Mouse (Mus musculus) midbrain, embryonic 12.5 days (tissue): ENCODE measurements at regions not wholly inside any gene's neighbourhood (a gene's known extent, or its start where the extent isn't known, plus 50 kb on each side); places are given as distances from the start of the nearest gene placed in this dataset.
A peak's percentile ranks its signal among the peaks of the same experiment; 100 is the strongest.

Experiments used
- ATAC-seq: fragments of 200-750 bp; cut with Nextera tagmentation; 2 replicates; pipeline ENCODE4 v1.8.0; 2017; ENCODE audit warnings: low read depth, moderate TSS enrichment, moderate library complexity; ENCODE audit not compliant: low FRiP score
- H3K27ac ChIP-seq: fragments of 300-500 bp; sonication (generic); replicated peaks from 2 replicates; pipeline ENCODE4 v1.5.1; 2016; ENCODE audit warnings: mild to moderate bottlenecking
- H3K27me3 ChIP-seq: fragments of 300-500 bp; sonication (generic); 2 replicates; pipeline ENCODE4 v1.6.1; 2016; ENCODE audit warnings: mild to moderate bottlenecking
- H3K36me3 ChIP-seq: fragments of 300-500 bp; sonication (generic); 2 replicates; pipeline ENCODE4 v1.6.1; 2016
- H3K4me1 ChIP-seq: fragments of 300-500 bp; sonication (generic); 2 replicates; pipeline ENCODE4 v1.6.1; 2016
- H3K4me2 ChIP-seq: fragments of 300-500 bp; sonication (generic); replicated peaks from 2 replicates; pipeline ENCODE4 v1.6.1; 2016; ENCODE audit warnings: mild to moderate bottlenecking, moderate library complexity
- H3K4me3 ChIP-seq: fragments of 300-500 bp; sonication (generic); 2 replicates; pipeline ENCODE4 v1.5.1; 2016; ENCODE audit warnings: mild to moderate bottlenecking
- H3K9ac ChIP-seq: fragments of 300-500 bp; sonication (generic); replicated peaks from 2 replicates; pipeline ENCODE4 v1.6.1; 2016; ENCODE audit warnings: mild to moderate bottlenecking, moderate library complexity
- H3K9me3 ChIP-seq: fragments of 300-500 bp; sonication (generic); 2 replicates; pipeline ENCODE4 v1.6.1; 2016; ENCODE audit warnings: mild to moderate bottlenecking
- WGBS: fragments of 180-500 bp; shearing (Covaris S2); methylation state at CpG from one replicate; pipeline ENCODE4 v1.1.7; 2016; 5-methylcytosine and 5-hydroxymethylcytosine counted together

- Histone ChIP-seq H3K9me3 (no peaks in the 10 kb centered on the region), H3K27me3 (no peaks in the 10 kb centered on the region; the same call in 1 of the 2 replicates), H3K9ac (no peak overlapping the region), H3K4me1 (no peaks in the 10 kb centered on the region), H3K4me2 (no peak overlapping the region), H3K36me3 (no peaks in the 10 kb centered on the region), H3K27ac (no peak overlapping the region), H3K4me3 (no peak overlapping the region)
- WGBS: 69% methylated on average over 4 of the region's 4 CpGs
- no peak for ATAC-seq
Observed at GRCm38 (mm10) chr8:33997676-33998075, 113.9 kb downstream of the Gm10131 start.

GRCm38 (mm10) chr8:33992946-33993345, 118.6 kb downstream of the Gm10131 start:
- Histone ChIP-seq H3K27me3 (no peaks in the 10 kb centered on the region; the same call in 1 of the 2 replicates), H3K4me3 (no peak overlapping the region), H3K4me2 (no peak overlapping the region), H3K27ac (no peak overlapping the region), H3K36me3 (no peaks in the 10 kb centered on the region), H3K9ac (no peak overlapping the region), H3K4me1 (peaks cover 5% of the 10 kb centered on the region; the same call in 1 of the 2 replicates), H3K9me3 (no peaks in the 10 kb centered on the region)
- ATAC-seq: no peak
- WGBS: 79% methylated on average over 11 of the region's 11 CpGs

DNA sequence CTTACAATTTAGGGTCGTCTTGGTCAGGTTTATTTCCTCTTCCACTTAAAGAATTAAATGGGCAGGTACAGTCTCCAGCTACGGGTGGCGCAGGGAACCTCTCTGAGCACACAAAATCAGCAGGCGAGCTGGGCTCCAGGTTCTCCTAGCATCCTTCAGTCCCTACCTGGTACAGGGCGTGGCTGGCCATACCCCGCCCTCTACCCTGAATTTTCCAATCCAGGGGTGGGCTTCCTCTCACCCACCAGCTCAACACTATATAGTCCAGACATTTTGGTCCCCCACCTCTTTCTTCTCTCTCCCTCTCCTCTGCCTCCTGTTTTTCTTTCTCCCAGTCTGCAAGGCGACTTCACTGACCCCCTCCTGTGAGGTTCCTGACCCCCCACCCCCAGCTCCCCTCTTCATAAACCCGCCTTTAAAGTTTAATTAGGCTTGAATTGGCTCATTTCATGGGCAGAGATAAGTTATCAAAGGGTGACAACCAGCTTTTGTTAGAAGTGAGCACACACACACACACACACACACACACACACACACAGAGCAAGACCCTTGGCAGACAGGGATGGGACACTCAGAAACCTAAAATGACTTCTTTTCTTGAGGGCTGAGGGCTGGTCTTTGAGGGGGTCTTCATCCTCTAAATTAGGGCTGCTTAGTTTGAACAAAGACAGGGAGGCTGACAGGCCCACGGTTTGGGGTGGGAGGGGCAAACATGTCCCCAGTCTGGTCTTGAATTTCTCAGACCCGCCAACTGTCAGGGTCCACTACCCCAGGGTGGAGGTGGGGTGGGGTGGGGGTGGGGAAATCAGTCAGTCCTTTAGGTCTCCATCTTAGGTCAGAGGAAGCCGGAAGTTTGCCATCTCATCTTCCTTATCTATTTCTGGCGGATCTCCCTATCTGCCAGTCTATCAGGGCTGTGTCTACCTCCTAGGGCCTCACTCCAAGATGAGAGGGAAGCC, 119.3 kb downstream of the Gm10131 start:
- Histone ChIP-seq H3K27me3 (no peaks in the 10 kb centered on the region; the same call in 1 of the 2 replicates), H3K4me2 (peak overlapping the region; percentile 32; the same call in 1 of the 2 replicates), H3K9me3 (no peaks in the 10 kb centered on the region), H3K36me3 (no peaks in the 10 kb centered on the region), H3K4me1 (peaks cover 5% of the 10 kb centered on the region; the same call in 1 of the 2 replicates), H3K27ac (no peak overlapping the region), H3K4me3 (no peak overlapping the region), H3K9ac (no peak overlapping the region)
- no peak for ATAC-seq
- 46% methylated on average over 12 of the region's 12 CpGs for WGBS

DNA sequence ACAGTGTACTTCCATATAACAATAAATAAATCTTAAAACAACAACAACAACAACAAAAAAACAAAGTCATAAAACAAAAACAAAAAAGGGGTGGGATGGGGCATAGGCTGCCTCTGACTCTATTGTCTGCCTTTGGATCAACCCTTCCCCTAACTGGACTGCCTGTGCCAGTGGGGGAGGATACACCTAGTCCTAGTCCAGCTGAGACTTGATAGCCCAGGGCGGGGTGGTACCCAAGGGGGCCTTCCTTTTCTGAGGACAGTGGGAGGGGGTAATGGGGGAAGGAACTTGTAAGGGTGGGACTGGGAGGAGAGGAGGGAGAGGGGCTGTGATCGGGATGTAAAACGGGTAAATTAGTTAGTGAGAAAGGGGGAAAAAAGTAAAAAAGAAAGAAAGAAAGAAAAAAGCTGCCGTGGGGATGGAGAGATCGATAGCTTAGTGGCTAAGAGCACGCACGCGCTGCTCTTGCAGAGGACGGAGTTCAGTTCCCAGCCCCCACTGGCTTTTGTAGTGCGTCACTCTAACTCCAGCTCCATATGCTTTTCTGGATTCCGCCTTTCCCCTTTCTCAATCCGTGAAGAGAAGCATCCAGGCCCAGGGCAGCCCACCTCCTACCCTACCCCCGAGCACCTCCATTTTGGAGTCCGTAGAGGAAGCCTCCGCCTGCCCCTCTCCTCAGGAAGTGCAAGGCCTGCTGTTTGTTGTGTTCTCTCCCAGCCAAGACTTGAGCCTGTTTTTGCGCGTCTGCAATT, 120.2 kb downstream of the Gm10131 start:
- Histone ChIP-seq H3K4me3 (no peak overlapping the region), H3K4me1 (peaks cover 5% of the 10 kb centered on the region; the same call in 1 of the 2 replicates), H3K4me2 (peak overlapping the region; percentile 32), H3K36me3 (no peaks in the 10 kb centered on the region), H3K27ac (no peak overlapping the region), H3K27me3 (no peaks in the 10 kb centered on the region; the same call in 1 of the 2 replicates), H3K9me3 (no peaks in the 10 kb centered on the region), H3K9ac (no peak overlapping the region)
- WGBS: 22% methylated on average over 17 of the region's 17 CpGs
- peak; percentile 52; the same call in 1 of the 2 replicates for ATAC-seq

GRCm38 (mm10) chr8:33990039-33990438, 121.5 kb downstream of the Gm10131 start:
- H3K4me2 ChIP-seq: no peak overlapping the region
- H3K4me1 ChIP-seq: peaks cover 5% of the 10 kb centered on the region; the same call in 1 of the 2 replicates
- no peaks in the 10 kb centered on the region; the same call in 1 of the 2 replicates for H3K27me3 ChIP-seq
- no peaks in the 10 kb centered on the region for H3K9me3 ChIP-seq
- H3K9ac ChIP-seq: no peak overlapping the region
- no peak for ATAC-seq
- 80% methylated on average over 9 of the region's 9 CpGs for WGBS
- no peak overlapping the region for H3K27ac ChIP-seq
- H3K4me3 ChIP-seq: no peak overlapping the region
- no peaks in the 10 kb centered on the region for H3K36me3 ChIP-seq

DNA sequence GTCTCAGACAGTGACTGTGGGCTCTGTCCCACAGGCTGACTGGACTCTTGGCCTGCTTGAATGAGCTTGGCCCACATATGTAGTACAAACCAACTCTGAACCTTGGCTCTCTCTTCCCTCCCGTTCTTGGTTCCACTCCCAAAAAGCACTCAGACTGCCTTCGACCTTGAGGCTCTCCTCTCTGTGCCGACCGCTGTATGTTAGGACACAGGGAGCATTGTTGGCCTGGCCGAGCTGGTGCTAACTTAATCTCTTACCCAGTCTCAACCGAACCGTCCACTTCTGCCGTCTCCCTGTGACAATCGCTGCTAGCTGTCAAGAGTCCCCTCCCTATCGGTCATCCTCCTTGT, 123.8 kb downstream of the Gm10131 start:
- H3K9ac ChIP-seq: no peak overlapping the region
- 85% methylated on average over 10 of the region's 10 CpGs for WGBS
- H3K9me3 ChIP-seq: no peaks in the 10 kb centered on the region
- no peak overlapping the region for H3K4me3 ChIP-seq
- peaks cover 5% of the 10 kb centered on the region; the same call in 1 of the 2 replicates for H3K4me1 ChIP-seq
- no peaks in the 10 kb centered on the region for H3K36me3 ChIP-seq
- ATAC-seq: no peak
- no peaks in the 10 kb centered on the region for H3K27me3 ChIP-seq
- no peak overlapping the region for H3K4me2 ChIP-seq
- no peak overlapping the region for H3K27ac ChIP-seq

- Histone ChIP-seq H3K4me3 (no peak overlapping the region), H3K36me3 (no peaks in the 10 kb centered on the region), H3K4me1 (peaks cover 5% of the 10 kb centered on the region; the same call in 1 of the 2 replicates), H3K27ac (no peak overlapping the region), H3K27me3 (no peaks in the 10 kb centered on the region), H3K9ac (no peak overlapping the region), H3K9me3 (no peaks in the 10 kb centered on the region), H3K4me2 (no peak overlapping the region)
- WGBS: 73% methylated on average over 13 of the region's 15 CpGs
- ATAC-seq: no peak
Observed at GRCm38 (mm10) chr8:33987091-33987754, 124.3 kb downstream of the Gm10131 start.

DNA sequence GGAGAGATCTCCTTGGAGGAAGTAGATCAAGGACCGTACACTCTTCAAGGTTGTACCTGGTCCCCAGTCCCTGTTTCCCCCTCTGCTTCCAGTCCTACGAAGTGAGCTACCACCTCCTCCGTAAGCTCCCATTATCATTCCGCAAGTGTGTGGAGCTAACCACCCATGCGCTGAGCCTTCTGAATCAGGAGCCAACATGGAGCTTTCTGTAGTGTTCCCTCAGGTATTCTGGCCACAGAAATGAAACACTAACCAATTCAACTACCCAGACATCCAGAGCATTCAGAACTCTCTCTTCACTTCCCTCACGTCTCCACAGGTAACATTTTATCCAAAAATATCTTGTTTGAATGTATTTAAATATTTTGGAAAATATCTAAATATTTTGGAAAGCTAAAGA, 124.9 kb downstream of the Gm10131 start:
- no peak for ATAC-seq
- Histone ChIP-seq H3K9ac (no peak overlapping the region), H3K4me2 (no peak overlapping the region), H3K27ac (no peak overlapping the region), H3K4me3 (no peak overlapping the region), H3K36me3 (no peaks in the 10 kb centered on the region), H3K27me3 (no peaks in the 10 kb centered on the region), H3K9me3 (no peaks in the 10 kb centered on the region), H3K4me1 (peaks cover 1% of the 10 kb centered on the region; the same call in 1 of the 2 replicates)
- 89% methylated on average over 6 of the region's 6 CpGs for WGBS

DNA sequence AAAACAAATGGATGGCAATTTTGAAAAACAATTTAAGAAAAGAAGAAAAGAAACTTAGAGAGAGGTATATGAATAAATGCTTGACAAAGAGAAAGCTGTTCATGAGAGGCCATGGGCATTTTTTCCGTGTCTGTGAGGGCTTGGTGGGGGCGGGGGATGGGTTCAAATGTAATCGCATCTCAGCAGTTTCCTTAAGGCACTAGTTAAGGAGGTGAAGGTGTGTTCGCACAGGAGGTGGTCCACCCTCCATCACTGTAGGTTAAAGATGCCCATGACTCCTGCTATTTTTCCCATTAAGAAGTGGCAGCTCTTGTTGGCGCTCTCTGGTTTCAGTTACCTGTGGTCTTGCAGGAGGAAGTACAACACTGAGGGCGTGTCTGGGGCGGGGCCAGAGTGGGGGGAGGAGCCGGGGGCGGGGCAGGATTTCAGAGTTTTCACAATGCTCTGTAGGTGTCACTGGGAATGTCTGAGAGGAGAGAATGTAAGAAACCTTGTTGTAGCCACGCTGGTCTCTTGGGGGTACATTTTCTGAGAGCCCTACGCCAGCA, 126.0 kb downstream of the Gm10131 start:
- ATAC-seq: no peak
- H3K4me1 ChIP-seq: no peaks in the 10 kb centered on the region
- H3K9me3 ChIP-seq: no peaks in the 10 kb centered on the region
- H3K4me2 ChIP-seq: no peak overlapping the region
- no peaks in the 10 kb centered on the region for H3K36me3 ChIP-seq
- H3K27ac ChIP-seq: no peak overlapping the region
- WGBS: 57% methylated on average over 11 of the region's 11 CpGs
- no peak overlapping the region for H3K9ac ChIP-seq
- H3K4me3 ChIP-seq: no peak overlapping the region
- H3K27me3 ChIP-seq: no peaks in the 10 kb centered on the region

DNA sequence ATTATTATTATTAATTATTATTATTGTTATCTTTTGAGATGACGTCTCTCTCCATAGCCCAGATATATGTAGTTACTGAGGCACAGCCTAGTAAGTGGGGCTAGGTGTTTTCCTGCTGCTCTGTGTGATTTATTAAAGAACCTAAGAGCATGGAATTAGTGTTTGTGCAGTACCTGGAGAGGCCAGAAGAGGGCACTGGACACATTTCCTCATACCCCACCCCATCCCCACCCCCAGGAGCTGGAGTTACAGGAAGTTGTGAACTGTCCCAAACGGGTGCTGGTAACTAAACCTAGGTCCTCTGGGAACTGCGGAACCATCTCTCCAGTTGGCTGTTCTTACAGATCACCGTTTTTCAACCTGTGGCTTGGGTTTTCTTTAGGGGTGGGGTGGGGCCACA, 129.9 kb downstream of the Gm10131 start:
- H3K4me2 ChIP-seq: no peak overlapping the region
- peaks cover 7% of the 10 kb centered on the region; the same call in 1 of the 2 replicates for H3K4me1 ChIP-seq
- no peak overlapping the region for H3K4me3 ChIP-seq
- H3K36me3 ChIP-seq: no peaks in the 10 kb centered on the region
- peaks cover 6% of the 10 kb centered on the region; the same call in 1 of the 2 replicates for H3K27me3 ChIP-seq
- 75% methylated on average over 4 of the region's 4 CpGs for WGBS
- no peak overlapping the region for H3K27ac ChIP-seq
- H3K9ac ChIP-seq: no peak overlapping the region
- H3K9me3 ChIP-seq: no peaks in the 10 kb centered on the region
- no peak for ATAC-seq

DNA sequence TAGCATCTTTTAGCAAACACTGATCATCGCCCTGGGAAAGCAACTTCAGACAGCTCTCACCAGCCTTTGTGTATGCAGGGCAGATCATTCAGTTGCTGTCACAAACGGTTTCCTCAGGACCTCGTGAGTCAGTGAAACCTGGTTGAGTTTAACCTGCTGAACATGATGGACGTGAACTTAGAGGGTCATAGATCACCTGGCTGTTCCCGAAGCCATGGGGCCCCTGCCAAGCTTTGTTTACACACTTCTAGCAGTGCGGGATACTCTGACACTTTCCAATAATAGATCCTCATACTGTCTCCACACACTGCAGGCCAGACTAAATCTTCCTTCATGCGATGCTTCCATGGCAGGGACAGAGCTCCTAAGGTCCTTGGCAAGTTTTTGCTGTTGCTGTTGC, 130.5 kb downstream of the Gm10131 start:
- Histone ChIP-seq H3K27ac (no peak overlapping the region), H3K4me3 (no peak overlapping the region), H3K4me2 (no peak overlapping the region), H3K36me3 (no peaks in the 10 kb centered on the region), H3K9me3 (no peaks in the 10 kb centered on the region), H3K9ac (no peak overlapping the region), H3K4me1 (peaks cover 7% of the 10 kb centered on the region; the same call in 1 of the 2 replicates), H3K27me3 (peaks cover 6% of the 10 kb centered on the region; the same call in 1 of the 2 replicates)
- no peak for ATAC-seq
- 72% methylated on average over 7 of the region's 7 CpGs for WGBS
